Mouse (Mus musculus) adrenal gland, postnatal 10 days (tissue): Measurements from ENCODE around the gene Klhdc7b. TPM values are rescaled to one million over a fixed set of nuclear protein-coding genes. Genes with fewer than 3 reads are reported as not detected.
A peak's percentile ranks its signal among the peaks of the same experiment; 100 is the strongest.

Experiments
- DNase-seq: peaks from one replicate; pipeline ENCODE4 v3.0.0; 2021; ENCODE audit warnings: mixed read lengths
- long read RNA-seq, 2 experiments: library from polyadenylated mRNA; stranded (forward); transcript quantifications; one replicate each; pipeline ENCODE4 v2.0.0; 2021
- total RNA-seq, 2 experiments: library from RNA; stranded (reverse); gene quantifications; 2 replicates each; pipeline ENCODE4 v1.2.3; 2021

Gene Klhdc7b
- under 1 TPM in 1 of 2 experiments, not detected in 1; 0.06 TPM for total RNA-seq
- long read RNA-seq, experiment 1 = 0 reads
- long read RNA-seq, experiment 2 = 0 reads

GRCm38 (mm10) chr15:89384617-89385016, at the start of gene Klhdc7b:
TSS of gene Klhdc7b (plus strand) at chr15:89384917.
- DNase-seq = no peak

GRCm38 (mm10) chr15:89336422-89336821, 48.3 kb upstream of the Klhdc7b start:
- no peak for DNase-seq

GRCm38 (mm10) chr15:89339696-89340095, 45.0 kb upstream of the Klhdc7b start:
- DNase-seq = no peak

- no peak for DNase-seq
Observed at GRCm38 (mm10) chr15:89340136-89340535, 44.6 kb upstream of the Klhdc7b start.

GRCm38 (mm10) chr15:89341678-89342077, 43.0 kb upstream of the Klhdc7b start:
- no peak for DNase-seq

GRCm38 (mm10) chr15:89343325-89343724, 41.4 kb upstream of the Klhdc7b start:
- no peak for DNase-seq

- DNase-seq = no peak
Observed at GRCm38 (mm10) chr15:89350447-89350846, 34.3 kb upstream of the Klhdc7b start.

- DNase-seq = no peak
Observed at GRCm38 (mm10) chr15:89351302-89351701, 33.4 kb upstream of the Klhdc7b start.

- DNase-seq = no peak
Observed at GRCm38 (mm10) chr15:89352054-89352453, 32.7 kb upstream of the Klhdc7b start.

- DNase-seq = peak; percentile 40
Observed at GRCm38 (mm10) chr15:89352795-89353194, 31.9 kb upstream of the Klhdc7b start.

- no peak for DNase-seq
Observed at GRCm38 (mm10) chr15:89353837-89354236, 30.9 kb upstream of the Klhdc7b start.

GRCm38 (mm10) chr15:89354455-89354854, 30.3 kb upstream of the Klhdc7b start:
- DNase-seq = no peak

- DNase-seq = peak; percentile 98
Observed at GRCm38 (mm10) chr15:89355241-89356187, 29.2 kb upstream of the Klhdc7b start, which contains the start of the genes Lmf2 and Ncaph2. TSS of gene Lmf2 (minus strand) at chr15:89355659. TSS of gene Ncaph2 (plus strand) at chr15:89355719.

- DNase-seq = peak; percentile 89
Observed at GRCm38 (mm10) chr15:89356372-89356771, 28.3 kb upstream of the Klhdc7b start.

GRCm38 (mm10) chr15:89358784-89359183, 25.9 kb upstream of the Klhdc7b start:
- no peak for DNase-seq

GRCm38 (mm10) chr15:89363051-89363450, 21.7 kb upstream of the Klhdc7b start:
- no peak for DNase-seq

GRCm38 (mm10) chr15:89365141-89365551, 19.6 kb upstream of the Klhdc7b start:
- no peak for DNase-seq

- no peak for DNase-seq
Observed at GRCm38 (mm10) chr15:89372068-89372467, 12.6 kb upstream of the Klhdc7b start.

GRCm38 (mm10) chr15:89372536-89372935, 12.2 kb upstream of the Klhdc7b start:
- DNase-seq = no peak

GRCm38 (mm10) chr15:89373027-89373761, 11.5 kb upstream of the Klhdc7b start:
- DNase-seq = peak; percentile 92

- DNase-seq = peak; percentile 96
Observed at GRCm38 (mm10) chr15:89373762-89374248, 10.9 kb upstream of the Klhdc7b start, which contains the start of gene Sco2. TSS of gene Sco2 (minus strand) at chr15:89373846.

GRCm38 (mm10) chr15:89374340-89374739, 10.4 kb upstream of the Klhdc7b start:
- no peak for DNase-seq
